Mouse (Mus musculus) heart, postnatal 0 days (tissue): ENCODE measurements around the gene Stat6. TPM values are rescaled to one million over a fixed set of nuclear protein-coding genes. Genes with fewer than 3 reads are reported as not detected.

Source experiments
- ATAC-seq: fragments of 200-750 bp; cut with Nextera tagmentation; 2 replicates; pipeline ENCODE4 v1.8.0; 2017; ENCODE audit warnings: low read depth, moderate number of reproducible peaks, moderate library complexity; ENCODE audit not compliant: insufficient read depth
- DNase-seq: peaks from one replicate; pipeline ENCODE4 v3.0.0-alpha.2; 2016; ENCODE audit warnings: low spot score
- H3K27ac ChIP-seq: fragments of 300-500 bp; sonication (generic); 2 replicates; pipeline ENCODE4 v1.5.1; 2014; ENCODE audit warnings: low read depth, mild to moderate bottlenecking
- H3K27me3 ChIP-seq: fragments of 300-500 bp; sonication (generic); 2 replicates; pipeline ENCODE4 v1.6.1; 2014; ENCODE audit warnings: low read length, mixed read lengths; ENCODE audit not compliant: control insufficient read depth, insufficient read depth
- H3K36me3 ChIP-seq: fragments of 300-500 bp; sonication (generic); replicated peaks from 2 replicates; pipeline ENCODE4 v1.6.1; 2014; ENCODE audit warnings: low read length, mixed read lengths; ENCODE audit not compliant: control insufficient read depth, insufficient read depth
- H3K4me1 ChIP-seq: fragments of 300-500 bp; sonication (generic); 2 replicates; pipeline ENCODE4 v1.6.1; 2014; ENCODE audit warnings: antibody characterized with exemption; ENCODE audit not compliant: control insufficient read depth, insufficient read depth
- H3K4me2 ChIP-seq: fragments of 300-500 bp; sonication (generic); 2 replicates; pipeline ENCODE4 v1.6.1; 2014; ENCODE audit warnings: low read depth, mild to moderate bottlenecking, low read length, moderate library complexity
- H3K4me3 ChIP-seq: fragments of 300-500 bp; sonication (generic); 2 replicates; pipeline ENCODE4 v1.5.1; 2014; ENCODE audit warnings: low read depth, low read length
- H3K9ac ChIP-seq: fragments of 300-500 bp; sonication (generic); replicated peaks from 2 replicates; pipeline ENCODE4 v1.6.1; 2014; ENCODE audit warnings: low read depth, low read length, mixed read lengths
- H3K9me3 ChIP-seq: fragments of 300-500 bp; sonication (generic); replicated peaks from 2 replicates; pipeline ENCODE4 v1.6.1; 2016; ENCODE audit warnings: low read length; ENCODE audit not compliant: control insufficient read depth
- CTCF ChIP-seq: IDR thresholded peaks from 2 replicates; pipeline ENCODE4 v1.5.1; 2016; ENCODE audit warnings: antibody characterized with exemption, control low read depth, low read depth
- EP300 ChIP-seq: IDR thresholded peaks from 2 replicates; pipeline ENCODE4 v1.6.1; 2016; ENCODE audit warnings: antibody characterized with exemption, low read depth
- WGBS: fragments of 180-500 bp; shearing (Covaris S2); extraction: QIAGEN DNeasy Blood & Tissue Kit; methylation state at CpG from one replicate; pipeline ENCODE4 v1.1.7; 2014; 5-methylcytosine and 5-hydroxymethylcytosine counted together
- polyA plus RNA-seq: library from polyadenylated mRNA; unstranded; fragments of >200 nt; fragmentation: Nextera tagmentation; extraction: Ambion mirVana; gene quantifications from 2 replicates; pipeline ENCODE4 v1.2.1, GENCODE M21; 2015
- total RNA-seq: library from RNA; depleted of rRNA; stranded (reverse); fragments of >200 nt; gene quantifications from 2 replicates; pipeline ENCODE4 v1.2.3, GENCODE M21; 2014; ENCODE audit warnings: low replicate concordance

Gene Stat6
- total and polyA plus RNA-seq, 2 experiments from 2014 or later: 24.6 to 42.3 TPM

DNA sequence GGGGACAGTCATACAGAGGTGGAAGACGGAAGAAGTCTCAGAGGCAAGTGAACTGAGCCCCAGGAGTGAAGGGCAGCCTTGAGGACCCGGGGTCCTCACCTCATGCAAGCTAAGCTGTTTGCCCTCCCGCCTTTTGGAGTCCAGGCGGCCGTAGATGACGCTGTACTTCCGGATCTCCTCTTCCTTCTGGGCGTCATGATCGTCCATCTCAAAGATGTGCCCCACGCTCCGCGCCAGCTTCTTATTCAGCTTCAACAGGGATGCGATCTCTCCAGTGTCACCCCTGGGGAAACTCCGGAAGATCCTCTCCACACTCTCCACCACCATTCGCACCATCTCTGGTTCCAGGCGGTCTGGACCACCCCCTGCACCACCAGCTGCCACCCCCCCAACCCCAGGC is 21.4 kb downstream of the Stat6 start:
- DNase-seq (no peak), ATAC-seq (no peak)
- Histone ChIP-seq H3K27ac (no peak overlapping the region), H3K36me3 (peaks cover 40% of the 10 kb centered on the region), H3K4me1 (peaks cover 46% of the 10 kb centered on the region), H3K9me3 (no peaks in the 10 kb centered on the region), H3K4me2 (0 out of 2 replicates have a peak overlapping the region, but pooled peaks have one; percentile 71), H3K27me3 (no peaks in the 10 kb centered on the region), H3K4me3 (no peak overlapping the region), H3K9ac (no peak overlapping the region)
- TF ChIP-seq CTCF (no peak), EP300 (no peak)
- WGBS: 60% methylated on average over 16 of the region's 16 CpGs

DNA sequence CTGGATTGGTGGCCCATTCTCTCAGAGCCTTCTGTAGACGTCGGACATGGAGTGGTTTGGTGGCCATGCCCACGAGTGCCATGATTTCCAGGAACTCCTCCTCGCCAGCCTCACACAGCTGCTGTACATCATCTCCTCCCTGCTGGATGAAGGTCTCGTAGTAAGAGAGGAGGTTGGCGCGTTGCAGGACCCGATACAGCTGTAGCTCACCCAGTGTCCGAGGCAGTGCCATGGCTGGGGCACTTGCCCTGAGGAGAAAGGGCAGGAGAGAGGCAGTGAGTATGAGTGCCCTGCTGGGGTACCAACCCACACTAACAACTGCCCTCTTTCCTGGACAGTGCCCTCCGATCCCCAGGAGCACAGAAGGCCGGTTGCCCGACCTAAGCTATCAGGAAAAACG is 22.1 kb downstream of the Stat6 start:
- TF ChIP-seq CTCF: no peak
- no peak for TF ChIP-seq EP300
- no peak for ATAC-seq
- H3K27me3 ChIP-seq: no peaks in the 10 kb centered on the region
- H3K4me1 ChIP-seq: peaks cover 51% of the 10 kb centered on the region
- H3K27ac ChIP-seq: no peak overlapping the region
- peak overlapping the region; percentile 8; the same call in 1 of the 2 replicates for H3K9ac ChIP-seq
- peak overlapping the region; percentile 71 for H3K4me2 ChIP-seq
- H3K9me3 ChIP-seq: no peaks in the 10 kb centered on the region
- peaks cover 34% of the 10 kb centered on the region for H3K36me3 ChIP-seq
- 60% methylated on average over 13 of the region's 13 CpGs for WGBS
- no peak for DNase-seq
- H3K4me3 ChIP-seq: peak overlapping the region; percentile 65

DNA sequence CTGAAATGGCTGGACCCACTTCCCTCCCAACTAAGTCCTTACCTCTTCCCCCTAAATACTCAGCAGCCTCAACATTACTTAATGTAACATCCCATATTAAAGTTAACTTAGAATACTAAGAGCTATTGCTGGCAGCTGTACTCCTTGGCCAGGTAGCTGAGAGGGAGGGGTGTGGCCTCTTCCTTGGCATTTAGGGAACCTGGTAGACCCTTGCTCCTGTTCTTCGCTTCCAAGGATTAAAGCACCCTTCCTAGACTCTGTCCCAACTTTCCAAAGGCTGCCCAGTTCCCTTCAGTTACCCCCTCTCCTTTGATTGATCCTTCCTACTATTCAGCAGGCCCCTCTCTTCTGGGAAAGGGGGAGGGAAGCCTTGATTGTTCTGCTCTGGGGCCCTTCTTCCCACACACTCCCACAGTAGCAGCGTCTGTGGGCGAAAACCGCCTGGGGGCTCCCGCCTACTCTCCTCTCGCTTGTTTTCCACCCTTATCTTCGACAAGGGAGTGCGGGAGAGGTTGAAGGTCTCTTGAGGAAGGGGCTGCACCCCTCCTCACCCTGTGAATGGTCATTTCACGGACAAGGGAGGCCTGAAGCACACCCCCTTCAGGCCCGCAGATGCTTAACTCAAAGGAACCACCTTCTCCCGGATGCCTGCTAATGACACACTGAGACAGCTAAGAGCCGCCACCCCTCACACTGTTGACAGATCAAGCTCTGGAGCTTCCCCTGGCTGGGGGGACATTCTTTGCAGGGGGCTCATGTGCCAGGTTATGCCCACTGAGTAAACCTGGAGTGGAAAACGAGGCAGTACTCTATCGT is 22.8 kb downstream of the Stat6 start:
- DNase-seq (peak; percentile 34), ATAC-seq (no peak)
- Histone ChIP-seq H3K9me3 (no peaks in the 10 kb centered on the region), H3K36me3 (peaks cover 27% of the 10 kb centered on the region), H3K27me3 (no peaks in the 10 kb centered on the region), H3K9ac (peak overlapping the region; percentile 68), H3K27ac (peak overlapping the region; percentile 96), H3K4me2 (peak overlapping the region; percentile 71), H3K4me1 (peaks cover 51% of the 10 kb centered on the region), H3K4me3 (peak overlapping the region; percentile 65)
- 12% methylated on average over 14 of the region's 14 CpGs for WGBS
- TF ChIP-seq EP300 (no peak), CTCF (no peak)

DNA sequence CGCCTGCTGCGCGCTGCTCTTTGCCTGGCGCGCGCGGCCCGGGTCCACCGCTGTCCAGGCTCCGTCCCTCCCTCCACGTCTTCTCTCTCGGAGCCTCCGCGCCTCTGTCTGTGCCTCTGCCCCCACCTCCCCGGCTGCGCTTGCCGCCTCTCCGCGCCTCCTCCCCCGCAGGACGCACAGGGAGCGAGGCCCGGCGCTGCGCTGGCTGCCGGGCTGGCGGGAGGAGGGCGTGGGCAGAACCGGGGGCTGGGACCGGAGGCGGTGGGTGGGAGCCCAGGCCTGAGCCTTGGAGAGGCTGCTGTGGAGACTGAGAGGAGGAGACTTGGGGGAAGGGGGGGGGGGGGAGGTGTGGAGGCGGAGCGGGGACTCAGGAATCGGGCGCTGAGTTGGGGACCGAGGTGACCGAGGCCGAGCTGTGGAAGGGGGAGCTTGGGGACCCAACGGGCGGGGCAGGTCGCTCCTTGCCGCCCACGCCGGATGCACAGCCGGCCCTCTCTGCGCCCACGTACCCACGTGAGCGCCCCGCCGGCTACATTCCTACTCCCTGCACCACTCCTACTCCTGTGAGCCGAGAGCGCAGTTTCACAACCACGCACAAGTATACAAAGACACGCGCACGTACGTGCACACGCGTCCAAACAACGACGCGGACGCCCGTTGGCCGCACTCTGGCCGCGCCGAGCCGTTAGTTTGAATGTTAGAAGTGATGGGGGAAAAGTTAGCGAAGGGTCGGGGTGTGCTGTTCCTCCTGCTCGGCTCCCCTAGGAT is 23.9 kb downstream of the Stat6 start, which contains the start of gene Nemp1:
TSS of gene Nemp1 (plus strand) at position 401 of the 768 bp plus-strand sequence.
- Histone ChIP-seq H3K27me3 (no peaks in the 10 kb centered on the region), H3K4me1 (peaks cover 47% of the 10 kb centered on the region), H3K9me3 (no peaks in the 10 kb centered on the region), H3K27ac (peak within 1 kb of the TSS; percentile 96), H3K36me3 (peaks cover 22% of the 10 kb centered on the region), H3K4me2 (peak within 1 kb of the TSS; percentile 71), H3K4me3 (peak within 1 kb of the TSS; percentile 65), H3K9ac (peak within 1 kb of the TSS; percentile 68)
- under 1% methylated on average over 69 of the region's 73 CpGs for WGBS
- TF ChIP-seq CTCF (no peak), EP300 (no peak)
- DNase-seq (peak; percentile 88), ATAC-seq (peak; percentile 58)

DNA sequence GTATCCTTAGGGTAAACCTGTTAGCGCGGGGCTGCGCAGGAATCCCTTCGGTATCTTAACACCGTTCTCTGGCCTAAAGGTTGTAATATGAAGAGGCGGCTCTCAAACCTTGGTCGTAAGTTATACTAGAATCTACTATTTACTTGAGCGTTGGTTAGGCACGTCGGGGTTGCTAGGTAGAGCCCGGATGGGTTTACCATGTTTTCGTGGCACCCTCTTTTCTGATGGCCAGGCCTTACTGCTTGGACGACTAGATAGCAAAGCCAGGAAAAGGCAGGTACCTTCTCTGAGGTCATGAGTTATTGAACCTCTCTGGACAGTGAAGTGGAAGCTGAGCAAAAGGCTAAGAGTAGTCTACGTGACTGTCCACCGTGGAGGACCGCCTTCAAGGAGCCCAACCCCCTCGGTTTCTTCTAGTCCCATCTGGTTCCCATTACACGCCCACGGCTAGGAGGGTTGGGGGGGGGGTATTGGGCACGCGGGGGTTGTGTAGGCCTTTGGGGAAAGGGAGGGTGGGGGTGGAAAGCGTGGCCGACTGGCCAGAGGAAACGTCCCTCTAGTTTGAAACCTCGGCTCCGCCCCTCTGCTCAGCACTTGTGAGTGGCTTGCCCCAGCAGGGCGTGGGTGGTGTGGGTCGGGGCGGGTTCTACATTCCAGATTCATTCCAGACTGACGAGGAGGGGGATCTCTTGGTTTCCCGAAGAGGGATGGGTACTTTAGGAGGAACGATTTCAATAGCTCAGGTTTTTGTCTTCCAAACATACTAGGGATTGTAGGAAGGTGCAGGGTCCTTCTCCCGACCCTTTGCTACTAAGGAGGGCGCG is 24.7 kb downstream of the Stat6 start:
- peaks cover 22% of the 10 kb centered on the region for H3K36me3 ChIP-seq
- WGBS: under 1% methylated on average over 35 of the region's 35 CpGs
- peak overlapping the region; percentile 96 for H3K27ac ChIP-seq
- DNase-seq: peak; percentile 95
- TF ChIP-seq EP300: no peak
- no peak for TF ChIP-seq CTCF
- peak overlapping the region; percentile 71 for H3K4me2 ChIP-seq
- no peaks in the 10 kb centered on the region for H3K27me3 ChIP-seq
- H3K4me1 ChIP-seq: peaks cover 40% of the 10 kb centered on the region
- no peaks in the 10 kb centered on the region for H3K9me3 ChIP-seq
- ATAC-seq: peak; percentile 78
- peak overlapping the region; percentile 65 for H3K4me3 ChIP-seq
- peak overlapping the region; percentile 68 for H3K9ac ChIP-seq
